Mouse (Mus musculus): ENCODE measurements around the gene Gmip.

The Gmip gene

GRCm38 (mm10) chr8:69863387-69864020 lies 55.0 kb downstream of the Gmip start:
- DNase-seq (ENCODE audit: low read depth): no peak

GRCm38 (mm10) chr8:69864180-69864579 lies 55.7 kb downstream of the Gmip start:
- no peak for DNase-seq (ENCODE audit: low read depth)

GRCm38 (mm10) chr8:69867696-69868326 lies 59.3 kb downstream of the Gmip start:
- no peak for DNase-seq (ENCODE audit: low read depth)

GRCm38 (mm10) chr8:69870003-69870765 lies 61.7 kb downstream of the Gmip start:
- DNase-seq (ENCODE audit: low read depth): no peak

- DNase-seq (ENCODE audit: low read depth): no peak
Observed at GRCm38 (mm10) chr8:69870907-69871306, 62.4 kb downstream of the Gmip start.

Measured in 416B (cell line).